Mouse (Mus musculus) heart, postnatal 0 days (tissue): Measurements from ENCODE around the gene Lyz2. TPM values are rescaled to one million over a fixed set of nuclear protein-coding genes. Genes with fewer than 3 reads are reported as not detected.

ENCODE experiments used
- ATAC-seq: fragments of 200-750 bp; cut with Nextera tagmentation; 2 replicates; pipeline ENCODE4 v1.8.0; 2017; ENCODE audit warnings: low read depth, moderate number of reproducible peaks, moderate library complexity; ENCODE audit not compliant: insufficient read depth
- DNase-seq: peaks from one replicate; pipeline ENCODE4 v3.0.0-alpha.2; 2016; ENCODE audit warnings: low spot score
- H3K27ac ChIP-seq: fragments of 300-500 bp; sonication (generic); 2 replicates; pipeline ENCODE4 v1.5.1; 2014; ENCODE audit warnings: low read depth, mild to moderate bottlenecking
- H3K27me3 ChIP-seq: fragments of 300-500 bp; sonication (generic); 2 replicates; pipeline ENCODE4 v1.6.1; 2014; ENCODE audit warnings: low read length, mixed read lengths; ENCODE audit not compliant: control insufficient read depth, insufficient read depth
- H3K36me3 ChIP-seq: fragments of 300-500 bp; sonication (generic); replicated peaks from 2 replicates; pipeline ENCODE4 v1.6.1; 2014; ENCODE audit warnings: low read length, mixed read lengths; ENCODE audit not compliant: control insufficient read depth, insufficient read depth
- H3K4me1 ChIP-seq: fragments of 300-500 bp; sonication (generic); 2 replicates; pipeline ENCODE4 v1.6.1; 2014; ENCODE audit warnings: antibody characterized with exemption; ENCODE audit not compliant: control insufficient read depth, insufficient read depth
- H3K4me2 ChIP-seq: fragments of 300-500 bp; sonication (generic); 2 replicates; pipeline ENCODE4 v1.6.1; 2014; ENCODE audit warnings: low read depth, mild to moderate bottlenecking, low read length, moderate library complexity
- H3K4me3 ChIP-seq: fragments of 300-500 bp; sonication (generic); 2 replicates; pipeline ENCODE4 v1.5.1; 2014; ENCODE audit warnings: low read depth, low read length
- H3K9ac ChIP-seq: fragments of 300-500 bp; sonication (generic); replicated peaks from 2 replicates; pipeline ENCODE4 v1.6.1; 2014; ENCODE audit warnings: low read depth, low read length, mixed read lengths
- H3K9me3 ChIP-seq: fragments of 300-500 bp; sonication (generic); replicated peaks from 2 replicates; pipeline ENCODE4 v1.6.1; 2016; ENCODE audit warnings: low read length; ENCODE audit not compliant: control insufficient read depth
- CTCF ChIP-seq: IDR thresholded peaks from 2 replicates; pipeline ENCODE4 v1.5.1; 2016; ENCODE audit warnings: antibody characterized with exemption, control low read depth, low read depth
- EP300 ChIP-seq: IDR thresholded peaks from 2 replicates; pipeline ENCODE4 v1.6.1; 2016; ENCODE audit warnings: antibody characterized with exemption, low read depth
- WGBS: fragments of 180-500 bp; shearing (Covaris S2); extraction: QIAGEN DNeasy Blood & Tissue Kit; methylation state at CpG from one replicate; pipeline ENCODE4 v1.1.7; 2014; 5-methylcytosine and 5-hydroxymethylcytosine counted together
- polyA plus RNA-seq: library from polyadenylated mRNA; unstranded; fragments of >200 nt; fragmentation: Nextera tagmentation; extraction: Ambion mirVana; gene quantifications from 2 replicates; pipeline ENCODE4 v1.2.1, GENCODE M21; 2015
- total RNA-seq: library from RNA; depleted of rRNA; stranded (reverse); fragments of >200 nt; gene quantifications from 2 replicates; pipeline ENCODE4 v1.2.3, GENCODE M21; 2014; ENCODE audit warnings: low replicate concordance; rRNA removed

Gene Lyz2
- total RNA-seq (37.1 and 40.6 TPM in 2 replicates), polyA plus RNA-seq (54.7 and 61.6 TPM in 2 replicates)

DNA sequence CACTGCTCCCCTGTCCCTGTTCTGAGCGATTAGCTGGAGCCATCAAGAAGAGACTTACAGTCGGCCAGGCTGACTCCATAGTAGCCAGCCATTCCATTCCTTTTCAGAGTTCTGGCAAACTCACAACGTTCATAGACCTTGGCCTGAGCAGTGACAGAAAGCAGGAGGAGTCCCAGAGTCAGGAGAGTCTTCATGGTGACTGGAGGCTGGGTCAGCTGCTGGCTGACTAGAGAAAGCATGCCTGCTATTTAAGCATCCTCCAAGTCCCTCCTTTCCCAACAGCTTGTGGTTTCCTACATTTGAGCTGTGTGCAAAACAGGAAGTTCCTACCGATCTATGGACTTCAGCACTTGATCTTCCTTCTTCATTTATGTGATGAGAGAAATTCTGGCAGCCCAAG, at the start of gene Lyz2:
Gene Lyz2, minus strand, starts transcription at position 273 of the 400 bp plus-strand sequence.
- Histone ChIP-seq H3K36me3 (no peaks in the 10 kb centered on the region), H3K27me3 (no peaks in the 10 kb centered on the region), H3K4me1 (no peaks in the 10 kb centered on the region), H3K4me3 (no peak within 1 kb of the TSS), H3K9me3 (no peaks in the 10 kb centered on the region), H3K4me2 (no peak within 1 kb of the TSS), H3K9ac (no peak within 1 kb of the TSS), H3K27ac (no peak within 1 kb of the TSS)
- TF ChIP-seq EP300 (no peak), CTCF (no peak)
- no peak for DNase-seq
- WGBS = 33% methylated on average over 4 of the region's 4 CpGs
- ATAC-seq = no peak

DNA sequence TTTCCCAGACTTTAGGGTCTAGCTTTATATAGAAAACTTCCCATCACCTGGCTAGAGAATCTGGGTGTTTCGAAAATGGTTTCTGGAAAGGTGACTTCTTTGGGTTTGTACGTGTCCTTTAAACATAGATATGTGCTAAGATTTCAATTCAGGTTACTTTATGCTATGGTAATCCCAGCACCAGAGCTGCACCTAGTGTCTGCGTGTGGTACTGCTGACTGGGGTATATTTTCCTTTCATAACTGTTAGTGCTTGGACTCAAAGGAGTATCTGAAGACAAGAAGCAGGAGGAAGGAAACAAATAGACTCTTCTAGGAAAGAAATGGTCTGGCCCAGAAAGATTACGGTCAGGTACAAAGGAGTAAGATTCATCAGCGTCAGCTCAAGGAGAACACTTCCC, 48.4 kb upstream of the Lyz2 start:
- no peak for DNase-seq
- Histone ChIP-seq H3K4me1 (peaks cover 8% of the 10 kb centered on the region; the same call in 1 of the 2 replicates), H3K9me3 (no peaks in the 10 kb centered on the region; the same call in 1 of the 2 replicates), H3K27ac (no peak overlapping the region), H3K4me3 (no peak overlapping the region), H3K36me3 (no peaks in the 10 kb centered on the region), H3K4me2 (no peak overlapping the region), H3K9ac (no peak overlapping the region), H3K27me3 (no peaks in the 10 kb centered on the region)
- 60% methylated on average over 5 of the region's 5 CpGs for WGBS
- ATAC-seq = no peak
- TF ChIP-seq CTCF (peak; percentile 61), EP300 (no peak)

- Histone ChIP-seq H3K4me3 (no peak overlapping the region), H3K4me2 (no peak overlapping the region), H3K27ac (no peak overlapping the region), H3K36me3 (no peaks in the 10 kb centered on the region), H3K9me3 (no peaks in the 10 kb centered on the region; the same call in 1 of the 2 replicates), H3K27me3 (no peaks in the 10 kb centered on the region), H3K4me1 (peaks cover 7% of the 10 kb centered on the region; the same call in 1 of the 2 replicates), H3K9ac (no peak overlapping the region)
- no peak for TF ChIP-seq EP300
- no peak for TF ChIP-seq CTCF
- ATAC-seq = no peak
- WGBS = 83% methylated on average over 7 of the region's 7 CpGs
- DNase-seq = no peak
Observed at GRCm38 (mm10) chr10:117323782-117324181, 41.7 kb upstream of the Lyz2 start.

GRCm38 (mm10) chr10:117322630-117323029, 40.5 kb upstream of the Lyz2 start:
- H3K4me2 ChIP-seq = no peak overlapping the region
- no peaks in the 10 kb centered on the region for H3K27me3 ChIP-seq
- DNase-seq (no peak), ATAC-seq (no peak)
- H3K4me1 ChIP-seq = no peaks in the 10 kb centered on the region
- H3K4me3 ChIP-seq = no peak overlapping the region
- H3K9me3 ChIP-seq = no peaks in the 10 kb centered on the region; the same call in 1 of the 2 replicates
- 92% methylated on average over 5 of the region's 5 CpGs for WGBS
- no peak overlapping the region for H3K9ac ChIP-seq
- no peaks in the 10 kb centered on the region for H3K36me3 ChIP-seq
- no peak overlapping the region for H3K27ac ChIP-seq
- TF ChIP-seq EP300 (no peak), CTCF (no peak)

DNA sequence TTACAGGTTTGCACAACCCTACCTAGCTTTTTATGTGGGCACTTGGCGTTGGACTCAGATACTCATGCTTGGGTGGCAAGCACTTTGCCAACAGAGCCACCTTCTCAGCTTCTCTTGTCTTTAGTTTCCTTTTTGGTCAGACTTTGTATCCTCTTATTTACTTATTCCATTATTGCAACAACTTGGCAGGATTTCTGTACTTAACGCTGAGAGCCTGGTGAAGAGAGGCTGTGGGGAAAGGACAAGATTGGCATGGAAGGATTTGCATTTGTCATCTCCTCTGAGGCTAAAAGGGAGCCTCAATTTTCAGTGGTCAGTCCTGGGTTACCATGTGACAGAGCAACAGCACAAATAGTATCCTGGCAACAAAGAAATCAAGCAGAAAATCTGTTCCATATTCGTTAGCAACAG, 38.5 kb upstream of the Lyz2 start:
- ATAC-seq (no peak), DNase-seq (no peak)
- no peak overlapping the region for H3K9ac ChIP-seq
- H3K4me1 ChIP-seq = no peaks in the 10 kb centered on the region
- no peak for TF ChIP-seq CTCF
- TF ChIP-seq EP300 = no peak
- WGBS = 74% methylated on average over 3 of the region's 3 CpGs
- H3K27me3 ChIP-seq = no peaks in the 10 kb centered on the region
- no peak overlapping the region for H3K4me2 ChIP-seq
- no peaks in the 10 kb centered on the region for H3K9me3 ChIP-seq
- no peaks in the 10 kb centered on the region for H3K36me3 ChIP-seq
- no peak overlapping the region for H3K27ac ChIP-seq
- H3K4me3 ChIP-seq = no peak overlapping the region

DNA sequence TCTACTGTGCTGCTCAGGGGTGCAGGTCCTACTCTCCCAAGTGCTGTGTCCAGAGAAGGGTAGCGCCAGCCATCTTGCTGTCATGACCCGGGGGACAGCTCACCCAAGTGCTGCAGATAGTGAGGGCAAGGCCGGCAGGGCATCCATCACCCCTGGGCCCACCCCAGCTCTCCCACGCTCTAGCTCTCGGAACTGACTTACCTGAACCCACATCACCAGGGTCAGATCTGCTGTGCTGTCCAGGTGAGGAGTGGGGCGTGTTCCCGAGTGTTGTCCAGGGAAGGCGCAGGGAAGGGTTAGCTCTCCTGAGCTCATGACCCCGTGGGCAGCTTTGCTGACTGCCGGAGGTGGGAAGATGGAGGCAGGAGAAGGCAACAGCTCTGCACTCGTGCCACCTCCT, 34.3 kb upstream of the Lyz2 start:
- TF ChIP-seq EP300 (no peak), CTCF (no peak)
- no peak overlapping the region for H3K9ac ChIP-seq
- ATAC-seq = no peak
- H3K4me3 ChIP-seq = no peak overlapping the region
- DNase-seq = no peak
- no peaks in the 10 kb centered on the region for H3K4me1 ChIP-seq
- H3K27ac ChIP-seq = no peak overlapping the region
- no peaks in the 10 kb centered on the region for H3K9me3 ChIP-seq
- WGBS = 87% methylated on average over 10 of the region's 11 CpGs
- H3K36me3 ChIP-seq = no peaks in the 10 kb centered on the region
- no peak overlapping the region for H3K4me2 ChIP-seq
- no peaks in the 10 kb centered on the region for H3K27me3 ChIP-seq
